Mouse (Mus musculus) forebrain, embryonic 12.5 days (tissue): ENCODE measurements around the gene Txnrd1. TPM values are rescaled to one million over a fixed set of nuclear protein-coding genes. Genes with fewer than 3 reads are reported as not detected.

ENCODE experiments used
- ATAC-seq: fragments of 200-750 bp; cut with Nextera tagmentation; 2 replicates; pipeline ENCODE4 v1.8.0; 2017; ENCODE audit warnings: moderate TSS enrichment; ENCODE audit not compliant: low FRiP score
- H3K27ac ChIP-seq: fragments of 300-500 bp; sonication (generic); 2 replicates; pipeline ENCODE4 v1.5.1; 2016; ENCODE audit warnings: mild to moderate bottlenecking
- H3K27me3 ChIP-seq: fragments of 300-500 bp; sonication (generic); 2 replicates; pipeline ENCODE4 v1.6.1; 2016; ENCODE audit warnings: mild to moderate bottlenecking
- H3K36me3 ChIP-seq: fragments of 300-500 bp; sonication (generic); replicated peaks from 2 replicates; pipeline ENCODE4 v1.6.1; 2016; ENCODE audit warnings: mild to moderate bottlenecking
- H3K4me1 ChIP-seq: fragments of 300-500 bp; sonication (generic); 2 replicates; pipeline ENCODE4 v1.6.1; 2016
- H3K4me2 ChIP-seq: fragments of 300-500 bp; sonication (generic); 2 replicates; pipeline ENCODE4 v1.6.1; 2016; ENCODE audit warnings: mild to moderate bottlenecking, moderate library complexity
- H3K4me3 ChIP-seq: fragments of 300-500 bp; sonication (generic); replicated peaks from 2 replicates; pipeline ENCODE4 v1.5.1; 2016; ENCODE audit warnings: mild to moderate bottlenecking
- H3K9ac ChIP-seq: fragments of 300-500 bp; sonication (generic); 2 replicates; pipeline ENCODE4 v1.6.1; 2016; ENCODE audit warnings: mild to moderate bottlenecking
- H3K9me3 ChIP-seq: fragments of 300-500 bp; sonication (generic); 2 replicates; pipeline ENCODE4 v1.6.1; 2016
- WGBS: fragments of 180-500 bp; shearing (Covaris S2); methylation state at CpG from one replicate; pipeline ENCODE4 v1.1.7; 2016; 5-methylcytosine and 5-hydroxymethylcytosine counted together
- polyA plus RNA-seq: library from polyadenylated mRNA; unstranded; fragments of >200 nt; fragmentation: Nextera tagmentation; extraction: Ambion mirVana; gene quantifications from 2 replicates; pipeline ENCODE4 v1.2.1, GENCODE M21; 2016

Txnrd1 gene
- polyA plus RNA-seq, 1 experiment from 2014 or later, result 183 TPM

GRCm38 (mm10) chr10:82805111-82805510 lies 28.6 kb upstream of the Txnrd1 start:
- Histone ChIP-seq H3K9ac (no peak overlapping the region), H3K36me3 (no peaks in the 10 kb centered on the region), H3K27ac (no peak overlapping the region), H3K4me3 (no peak overlapping the region), H3K27me3 (no peaks in the 10 kb centered on the region; the same call in 1 of the 2 replicates), H3K9me3 (0 out of 2 replicates have a peak, but pooled peaks cover 2% of the 10 kb centered on the region), H3K4me2 (no peak overlapping the region), H3K4me1 (peaks cover 11% of the 10 kb centered on the region)
- WGBS, result 92% methylated on average over 6 of the region's 6 CpGs
- ATAC-seq, result no peak

- Histone ChIP-seq H3K9me3 (0 out of 2 replicates have a peak, but pooled peaks cover 2% of the 10 kb centered on the region), H3K9ac (no peak overlapping the region), H3K4me1 (peaks cover 11% of the 10 kb centered on the region), H3K4me2 (no peak overlapping the region), H3K36me3 (no peaks in the 10 kb centered on the region), H3K4me3 (no peak overlapping the region), H3K27ac (no peak overlapping the region), H3K27me3 (no peaks in the 10 kb centered on the region; the same call in 1 of the 2 replicates)
- ATAC-seq, result no peak
- WGBS, result 82% methylated on average over 8 of the region's 8 CpGs
These were observed 27.3 kb upstream of the Txnrd1 start for GRCm38 (mm10) chr10:82806414-82806813.

GRCm38 (mm10) chr10:82807238-82807637 lies 26.5 kb upstream of the Txnrd1 start:
- no peak overlapping the region for H3K4me2 ChIP-seq
- no peak overlapping the region for H3K4me3 ChIP-seq
- no peak for ATAC-seq
- 83% methylated on average over 7 of the region's 7 CpGs for WGBS
- H3K9ac ChIP-seq, result no peak overlapping the region
- peaks cover 13% of the 10 kb centered on the region for H3K4me1 ChIP-seq
- no peaks in the 10 kb centered on the region for H3K36me3 ChIP-seq
- H3K9me3 ChIP-seq, result no peaks in the 10 kb centered on the region
- H3K27ac ChIP-seq, result no peak overlapping the region
- H3K27me3 ChIP-seq, result no peaks in the 10 kb centered on the region; the same call in 1 of the 2 replicates

GRCm38 (mm10) chr10:82808155-82808554 lies 25.6 kb upstream of the Txnrd1 start:
- Histone ChIP-seq H3K27ac (no peak overlapping the region), H3K9ac (no peak overlapping the region), H3K36me3 (no peaks in the 10 kb centered on the region), H3K4me2 (no peak overlapping the region), H3K4me1 (peaks cover 14% of the 10 kb centered on the region), H3K9me3 (no peaks in the 10 kb centered on the region), H3K4me3 (no peak overlapping the region), H3K27me3 (no peaks in the 10 kb centered on the region; the same call in 1 of the 2 replicates)
- 48% methylated on average over 6 of the region's 6 CpGs for WGBS
- ATAC-seq, result no peak

GRCm38 (mm10) chr10:82808891-82809290 lies 24.9 kb upstream of the Txnrd1 start:
- H3K4me2 ChIP-seq, result no peak overlapping the region
- no peaks in the 10 kb centered on the region for H3K36me3 ChIP-seq
- no peaks in the 10 kb centered on the region; the same call in 1 of the 2 replicates for H3K27me3 ChIP-seq
- peaks cover 14% of the 10 kb centered on the region for H3K4me1 ChIP-seq
- H3K9ac ChIP-seq, result no peak overlapping the region
- no peak for ATAC-seq
- H3K27ac ChIP-seq, result no peak overlapping the region
- H3K4me3 ChIP-seq, result no peak overlapping the region
- H3K9me3 ChIP-seq, result no peaks in the 10 kb centered on the region
- WGBS, result 71% methylated on average over 8 of the region's 8 CpGs

- Histone ChIP-seq H3K27ac (no peak overlapping the region), H3K27me3 (no peaks in the 10 kb centered on the region; the same call in 1 of the 2 replicates), H3K4me3 (no peak overlapping the region), H3K36me3 (no peaks in the 10 kb centered on the region), H3K4me1 (peaks cover 15% of the 10 kb centered on the region), H3K9ac (no peak overlapping the region), H3K4me2 (no peak overlapping the region), H3K9me3 (no peaks in the 10 kb centered on the region)
- 5% methylated on average over 3 of the region's 3 CpGs for WGBS
- no peak for ATAC-seq
These were observed 24.4 kb upstream of the Txnrd1 start for GRCm38 (mm10) chr10:82809352-82809751.

- H3K27ac ChIP-seq, result no peak overlapping the region
- WGBS, result 7% methylated on average over 38 of the region's 52 CpGs
- ATAC-seq, result peak; percentile 78
- no peaks in the 10 kb centered on the region for H3K27me3 ChIP-seq
- H3K36me3 ChIP-seq, result no peaks in the 10 kb centered on the region
- peak overlapping the region; percentile 62 for H3K9ac ChIP-seq
- peak overlapping the region; percentile 68 for H3K4me2 ChIP-seq
- peak overlapping the region; percentile 64 for H3K4me3 ChIP-seq
- H3K9me3 ChIP-seq, result no peaks in the 10 kb centered on the region
- peaks cover 19% of the 10 kb centered on the region for H3K4me1 ChIP-seq
These were observed 21.8 kb upstream of the Txnrd1 start for GRCm38 (mm10) chr10:82811855-82812431.

- Histone ChIP-seq H3K27ac (0 out of 2 replicates have a peak overlapping the region, but pooled peaks have one; percentile 25), H3K9me3 (no peaks in the 10 kb centered on the region), H3K27me3 (no peaks in the 10 kb centered on the region), H3K4me3 (no peak overlapping the region), H3K36me3 (no peaks in the 10 kb centered on the region), H3K4me1 (peaks cover 22% of the 10 kb centered on the region), H3K9ac (no peak overlapping the region), H3K4me2 (no peak overlapping the region)
- 53% methylated on average over 19 of the region's 19 CpGs for WGBS
- ATAC-seq, result no peak
These were observed 19.4 kb upstream of the Txnrd1 start for GRCm38 (mm10) chr10:82814096-82814970.

- H3K9ac ChIP-seq, result no peak overlapping the region
- no peak for ATAC-seq
- H3K4me2 ChIP-seq, result no peak overlapping the region
- H3K27ac ChIP-seq, result no peak overlapping the region
- peaks cover 18% of the 10 kb centered on the region for H3K4me1 ChIP-seq
- WGBS, result 91% methylated on average over 9 of the region's 9 CpGs
- no peaks in the 10 kb centered on the region for H3K9me3 ChIP-seq
- H3K27me3 ChIP-seq, result no peaks in the 10 kb centered on the region
- no peaks in the 10 kb centered on the region for H3K36me3 ChIP-seq
- no peak overlapping the region for H3K4me3 ChIP-seq
These were observed 17.3 kb upstream of the Txnrd1 start for GRCm38 (mm10) chr10:82816441-82816840.

- 18% methylated on average over 3 of the region's 3 CpGs for WGBS
- Histone ChIP-seq H3K9ac (no peak overlapping the region), H3K36me3 (no peaks in the 10 kb centered on the region), H3K27me3 (no peaks in the 10 kb centered on the region), H3K9me3 (no peaks in the 10 kb centered on the region), H3K4me2 (no peak overlapping the region), H3K4me1 (peaks cover 15% of the 10 kb centered on the region), H3K27ac (no peak overlapping the region), H3K4me3 (no peak overlapping the region)
- no peak for ATAC-seq
These were observed 16.2 kb upstream of the Txnrd1 start for GRCm38 (mm10) chr10:82817514-82817913.

GRCm38 (mm10) chr10:82817936-82818335 lies 15.8 kb upstream of the Txnrd1 start:
- H3K4me2 ChIP-seq, result no peak overlapping the region
- H3K4me1 ChIP-seq, result peaks cover 15% of the 10 kb centered on the region
- no peak overlapping the region for H3K27ac ChIP-seq
- H3K4me3 ChIP-seq, result no peak overlapping the region
- no peaks in the 10 kb centered on the region for H3K27me3 ChIP-seq
- 45% methylated on average over 9 of the region's 9 CpGs for WGBS
- no peaks in the 10 kb centered on the region for H3K36me3 ChIP-seq
- H3K9me3 ChIP-seq, result no peaks in the 10 kb centered on the region
- no peak overlapping the region for H3K9ac ChIP-seq
- ATAC-seq, result no peak

GRCm38 (mm10) chr10:82818661-82819060 lies 15.1 kb upstream of the Txnrd1 start:
- Histone ChIP-seq H3K9ac (no peak overlapping the region), H3K36me3 (no peaks in the 10 kb centered on the region), H3K4me1 (peaks cover 15% of the 10 kb centered on the region), H3K4me3 (no peak overlapping the region), H3K27ac (no peak overlapping the region), H3K9me3 (no peaks in the 10 kb centered on the region), H3K4me2 (no peak overlapping the region), H3K27me3 (no peaks in the 10 kb centered on the region)
- ATAC-seq, result no peak
- 76% methylated on average over 6 of the region's 6 CpGs for WGBS
